Mouse (Mus musculus) MEL-GATA-1-ER (cell line): ENCODE data around the gene Rhbdl3.
A peak's percentile ranks its signal among the peaks of the same experiment; 100 is the strongest.
"Not testable (repeated sequence)": the region's sequence is repeated elsewhere in the genome, so short reads cannot be mapped to it uniquely, and the experiment has no call there.

ENCODE experiments used
- DNase-seq: peaks from one replicate; pipeline ENCODE4 v3.0.0-alpha.2; 2012; ENCODE audit warnings: low read depth; ENCODE audit errors: extremely low read depth

The Rhbdl3 gene

DNA sequence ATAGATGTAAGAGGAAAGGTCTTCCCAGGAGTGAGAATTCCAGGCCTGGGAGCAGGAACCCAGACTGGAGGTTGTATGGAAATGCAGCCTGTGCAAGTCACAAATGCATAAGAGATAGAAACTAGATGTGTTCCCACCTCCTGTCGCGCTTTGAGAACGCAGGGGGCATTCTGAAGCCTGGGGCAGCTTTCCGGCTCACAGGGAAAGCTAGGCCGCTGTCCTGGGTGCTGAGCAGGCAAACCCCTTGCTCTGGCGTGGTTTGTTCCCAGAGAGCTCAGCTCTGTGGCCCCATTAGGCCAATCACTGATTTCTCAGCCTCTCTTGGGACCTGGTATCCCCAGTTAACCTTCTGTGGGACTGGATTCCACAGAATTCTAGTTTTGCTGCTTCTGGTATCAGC is 11.9 kb downstream of the Rhbdl3 start:
- no peak for DNase-seq

DNA sequence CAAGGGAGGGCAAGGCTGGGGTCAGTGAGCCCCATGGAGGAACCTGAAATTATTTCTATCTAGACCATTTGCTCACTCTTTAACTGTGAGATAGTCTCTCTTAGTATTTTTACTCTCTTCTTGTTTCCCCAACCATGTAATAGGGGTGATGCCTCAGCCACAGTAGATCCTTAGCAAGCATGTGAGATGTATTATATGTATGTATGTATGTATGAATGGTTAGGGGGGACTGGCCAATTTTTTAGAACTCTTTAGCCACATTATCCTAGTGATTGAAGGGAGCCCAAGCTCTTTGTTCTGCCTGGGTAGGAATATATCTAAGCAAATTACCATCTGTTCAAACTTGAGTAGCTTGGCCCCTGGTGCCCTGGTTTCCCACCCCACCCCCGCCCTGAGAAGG is 12.8 kb downstream of the Rhbdl3 start:
- DNase-seq, result no peak

DNA sequence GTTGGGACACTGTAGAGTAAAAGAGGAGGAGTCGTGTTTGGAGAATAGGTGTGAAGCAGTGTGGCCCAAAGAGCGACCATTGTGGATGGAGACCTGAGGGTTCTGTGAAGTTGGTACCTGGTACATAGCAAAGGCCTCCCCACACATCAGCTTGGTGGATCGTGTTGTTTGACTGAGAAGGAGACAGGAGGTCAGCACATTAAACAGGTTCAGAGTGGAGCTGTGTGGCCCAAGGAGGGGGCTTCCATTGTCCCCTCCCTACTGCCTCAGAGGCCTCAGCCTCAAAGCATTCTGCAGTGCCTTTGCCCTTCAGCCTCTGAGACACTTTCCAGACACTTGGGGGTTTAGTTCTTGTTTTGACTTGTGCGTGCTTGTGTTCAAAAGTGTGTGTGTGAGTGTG is 13.2 kb downstream of the Rhbdl3 start:
- DNase-seq, result no peak

DNA sequence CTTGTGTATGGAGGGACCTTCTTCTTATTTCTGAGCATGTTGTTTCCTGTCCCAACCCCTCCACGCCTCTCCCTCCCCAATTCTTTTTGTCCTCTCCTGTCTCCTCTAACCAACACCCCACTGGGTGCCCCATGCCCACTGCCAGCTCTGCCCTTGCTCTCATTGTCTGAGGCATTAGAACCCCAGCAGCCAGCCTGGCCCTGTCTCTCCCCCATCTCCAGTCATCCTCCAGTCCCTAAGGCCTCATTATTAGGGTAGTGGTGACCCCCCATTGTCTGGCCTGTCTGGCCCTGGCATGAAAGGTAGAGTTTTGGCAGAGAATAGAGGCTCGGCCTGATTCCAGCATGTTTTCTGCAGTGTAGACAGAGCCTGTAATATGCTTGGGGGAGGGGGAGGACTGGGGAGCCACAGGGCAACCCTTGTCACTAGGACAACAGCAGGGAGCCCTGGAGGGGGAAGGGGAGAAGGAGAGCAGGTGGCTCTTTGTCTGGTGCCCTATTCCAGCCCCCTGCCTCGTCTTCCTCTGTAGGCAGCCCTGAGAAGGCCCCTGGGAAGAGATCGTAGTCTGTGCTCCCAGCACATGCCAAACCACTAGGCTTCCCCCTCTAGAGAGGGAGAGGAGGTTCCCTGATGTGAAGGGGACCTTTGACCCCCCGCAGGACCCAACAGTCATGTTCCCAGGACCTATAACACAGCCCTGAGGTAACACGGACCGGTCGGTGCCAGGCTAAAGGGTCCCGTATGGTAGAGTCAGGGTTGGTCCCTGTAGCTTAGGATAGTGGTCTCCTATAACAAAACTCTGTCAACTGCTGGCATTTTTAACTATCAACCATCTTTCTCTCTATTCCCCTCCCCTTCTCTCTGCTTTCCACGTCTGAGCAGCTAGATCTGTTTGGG is 15.3 kb downstream of the Rhbdl3 start:
- DNase-seq, result no peak

DNA sequence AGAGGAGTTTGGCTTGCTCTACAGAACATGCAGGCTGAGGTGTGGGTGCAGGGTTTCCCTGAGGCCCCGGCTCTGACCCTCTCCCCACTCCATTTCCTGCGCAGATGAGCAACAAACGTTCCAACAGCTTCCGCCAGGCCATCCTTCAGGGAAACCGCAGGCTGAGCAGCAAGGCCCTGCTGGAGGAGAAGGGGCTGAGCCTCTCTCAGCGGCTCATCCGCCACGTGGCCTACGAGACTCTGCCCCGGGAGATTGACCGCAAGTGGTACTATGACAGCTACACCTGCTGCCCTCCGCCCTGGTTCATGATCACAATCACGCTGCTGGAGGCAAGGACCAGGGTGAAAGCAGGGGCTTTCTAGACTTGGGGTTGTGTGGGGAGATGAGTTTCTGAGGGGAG is 22.5 kb downstream of the Rhbdl3 start:
- no peak for DNase-seq

DNA sequence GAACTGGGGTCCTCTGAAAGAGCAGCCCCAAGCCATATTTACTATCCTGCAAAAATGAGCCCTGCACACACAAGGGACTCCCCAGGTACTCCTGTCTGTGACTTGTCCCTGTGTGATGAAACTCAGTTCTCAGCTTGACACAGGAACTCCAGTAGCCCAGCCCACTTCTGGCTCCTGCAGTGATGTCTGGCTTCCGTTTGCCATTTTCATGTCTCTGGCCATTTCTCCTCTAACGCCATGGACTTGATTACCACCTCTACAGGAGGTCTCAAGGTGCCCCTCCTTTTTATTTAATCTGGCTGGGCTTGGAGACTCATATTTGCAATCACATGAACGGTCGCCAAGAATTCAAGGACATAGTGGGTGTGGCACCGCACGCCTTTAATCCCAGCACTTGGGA is 23.9 kb downstream of the Rhbdl3 start:
- DNase-seq, result no peak

DNA sequence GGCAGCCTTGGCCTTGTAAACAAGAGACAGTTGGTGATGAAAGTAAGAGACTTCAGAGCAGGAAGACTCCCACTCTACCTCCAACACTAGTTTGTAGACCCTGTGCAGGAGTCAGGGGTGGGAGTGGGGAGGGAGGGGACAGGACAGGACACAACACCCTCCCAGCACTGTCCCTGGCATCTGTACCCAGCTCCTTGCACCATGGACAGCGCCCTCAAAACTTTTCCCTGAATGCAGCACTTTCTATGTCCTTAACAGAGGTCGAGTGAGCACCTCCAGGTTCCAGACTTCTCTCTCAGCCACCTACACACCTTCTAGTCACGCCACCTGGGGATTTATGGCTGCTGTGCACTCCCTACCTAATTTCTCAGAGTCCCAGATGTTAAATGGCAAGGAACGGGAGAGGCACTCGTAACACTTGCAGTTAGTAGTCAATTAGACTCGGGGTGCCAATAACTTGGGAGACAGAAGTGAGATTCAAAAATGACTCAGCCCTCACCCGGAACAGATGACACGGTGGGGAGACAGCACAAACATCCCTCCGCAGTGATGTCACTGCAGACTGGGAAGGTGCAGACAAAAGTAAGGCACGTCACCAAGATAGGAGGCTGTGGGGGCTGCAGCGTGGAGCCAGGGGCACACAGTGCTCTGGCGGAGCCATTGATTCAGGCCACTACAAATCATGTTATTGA is 32.1 kb downstream of the Rhbdl3 start:
- DNase-seq, result no peak

DNA sequence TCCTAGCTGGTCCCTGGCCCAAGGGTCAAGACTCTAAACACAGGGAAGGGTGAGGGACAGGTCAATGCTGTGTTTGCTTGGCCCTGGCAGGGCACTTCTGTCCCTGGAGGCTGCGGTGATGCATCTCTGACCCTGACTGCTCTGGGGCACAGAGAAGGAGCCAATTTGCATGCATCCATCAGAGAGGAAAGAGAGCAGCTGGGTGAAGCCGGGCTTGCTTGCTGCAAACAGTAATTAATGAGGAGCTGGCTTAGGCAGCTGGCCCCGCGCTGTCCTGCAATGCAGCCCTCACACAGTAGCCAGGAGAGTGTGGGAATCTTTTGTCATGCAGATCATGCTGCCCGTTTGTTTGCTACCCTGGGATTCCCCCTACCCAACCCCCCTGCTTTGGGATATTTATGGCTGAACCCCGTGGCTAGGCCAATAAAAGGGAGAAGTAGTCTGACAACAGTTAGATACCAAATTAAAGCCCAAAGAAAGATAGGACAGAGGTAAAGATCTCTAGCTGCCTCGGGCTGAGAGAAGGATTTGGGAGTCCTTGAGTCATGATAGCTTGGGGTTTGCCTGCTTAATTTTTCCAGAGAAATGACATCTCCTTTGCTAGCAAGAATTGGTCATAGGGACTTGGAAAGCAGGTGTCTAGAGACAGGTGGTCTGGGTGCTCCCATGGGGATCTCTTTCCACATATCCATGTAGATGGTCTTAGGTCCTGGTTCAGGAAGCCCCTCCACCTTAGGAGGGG is 35.1 kb downstream of the Rhbdl3 start:
- no peak for DNase-seq

DNA sequence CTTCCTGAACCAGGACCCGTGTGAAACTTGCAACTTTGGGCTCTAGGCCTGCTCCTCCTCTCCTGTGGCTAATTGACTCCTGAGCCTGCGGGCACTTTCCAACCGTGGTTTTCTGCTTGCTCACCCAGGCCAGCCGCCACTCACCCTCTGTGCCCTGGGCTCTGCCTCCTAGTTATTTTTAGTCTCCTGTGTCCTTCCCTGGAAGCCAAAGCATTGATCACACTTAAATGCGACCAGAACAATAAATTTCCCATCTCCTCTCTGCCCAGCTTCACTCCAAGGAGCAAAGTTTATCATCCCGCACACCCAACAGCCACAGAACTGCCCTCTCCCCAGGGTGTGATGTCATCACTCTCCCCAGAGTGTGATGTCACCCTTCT is 35.6 kb downstream of the Rhbdl3 start:
- no peak for DNase-seq

DNA sequence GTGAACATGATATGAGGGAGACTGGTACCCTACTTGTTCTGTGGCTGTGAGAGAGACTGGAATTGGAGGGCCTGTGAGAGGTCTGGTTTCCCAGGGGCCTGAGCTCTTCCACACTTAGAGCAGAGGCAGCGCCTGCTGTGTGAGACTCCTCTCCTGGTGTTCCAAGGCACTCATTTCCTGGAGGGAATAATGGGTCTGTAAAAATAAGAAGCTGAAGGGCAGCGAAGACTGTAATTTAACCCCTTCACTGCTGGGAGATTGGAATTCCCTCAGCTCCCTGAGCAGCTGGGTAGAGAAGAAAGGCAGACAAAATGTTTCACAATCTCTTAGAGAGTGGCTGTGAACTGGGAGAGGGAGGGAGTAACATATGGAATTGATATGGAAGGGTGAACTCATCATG is 41.8 kb downstream of the Rhbdl3 start:
- DNase-seq, result no peak

DNA sequence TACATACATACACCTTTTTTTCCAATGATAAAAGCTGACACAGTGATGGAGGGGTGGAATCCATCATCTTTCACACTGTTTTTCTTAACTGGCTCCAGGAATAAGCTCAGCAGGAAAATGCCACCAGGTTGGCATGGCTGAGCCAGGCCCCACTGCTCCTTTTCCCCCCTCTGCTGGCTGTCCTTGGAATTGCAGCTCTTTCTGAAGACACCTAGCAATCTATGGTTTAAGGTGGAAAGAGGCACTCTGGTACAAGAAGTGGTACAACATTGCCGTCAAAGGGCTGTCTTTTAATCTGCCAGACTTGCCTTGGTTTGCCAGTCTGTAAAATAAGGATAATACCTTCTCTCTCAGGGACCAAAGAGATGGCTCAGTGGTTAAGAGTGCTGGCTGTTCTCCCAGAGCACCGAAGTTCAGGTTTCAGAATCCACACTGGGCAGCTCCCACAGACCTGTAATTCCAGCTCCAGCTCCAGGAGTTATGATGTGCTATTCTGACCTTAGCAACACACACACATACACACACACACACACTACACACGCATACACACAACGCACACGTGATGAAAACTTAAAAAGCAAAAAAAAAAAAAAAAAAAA is 51.2 kb downstream of the Rhbdl3 start:
- DNase-seq, result peak; percentile 43

DNA sequence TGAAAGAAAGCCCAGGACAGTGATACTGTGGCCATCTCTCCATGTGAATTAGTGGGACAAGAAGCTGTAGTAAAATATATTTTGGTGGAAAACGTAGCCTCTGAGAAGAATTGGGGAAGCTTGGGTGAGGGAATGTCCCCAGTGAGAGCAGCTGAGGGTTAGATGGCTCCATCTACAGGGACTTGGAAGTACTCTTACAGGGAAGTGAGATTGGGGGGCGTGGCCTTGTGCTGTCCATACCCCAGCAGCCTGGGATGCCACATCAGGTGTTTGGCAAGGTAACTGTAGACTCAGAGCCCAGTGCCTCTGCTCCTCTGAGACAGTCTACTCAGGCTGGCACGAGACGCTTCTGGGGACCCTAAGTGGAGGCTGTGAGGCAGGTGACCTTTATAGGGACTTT is 54.1 kb downstream of the Rhbdl3 start:
- DNase-seq, result no peak

DNA sequence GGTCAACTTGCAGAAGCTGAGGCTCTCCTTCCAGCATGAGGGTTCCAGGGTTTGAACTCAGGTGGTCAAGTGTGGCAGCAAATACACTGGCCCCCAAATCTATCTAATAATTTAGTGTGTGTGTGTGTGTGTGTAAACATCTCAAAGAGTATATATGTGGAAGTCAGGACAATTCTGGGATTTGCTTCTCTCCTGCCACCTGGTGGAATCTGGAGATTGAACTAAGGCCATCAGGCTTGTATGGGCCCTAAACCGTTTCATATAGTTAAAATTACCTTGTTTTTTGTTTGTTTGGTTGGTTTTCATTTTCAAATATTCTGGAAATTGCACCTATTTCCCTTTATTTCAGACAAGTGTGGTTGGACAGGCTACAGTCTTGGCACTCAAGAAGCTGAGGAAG is 68.2 kb downstream of the Rhbdl3 start:
- DNase-seq, result no peak

DNA sequence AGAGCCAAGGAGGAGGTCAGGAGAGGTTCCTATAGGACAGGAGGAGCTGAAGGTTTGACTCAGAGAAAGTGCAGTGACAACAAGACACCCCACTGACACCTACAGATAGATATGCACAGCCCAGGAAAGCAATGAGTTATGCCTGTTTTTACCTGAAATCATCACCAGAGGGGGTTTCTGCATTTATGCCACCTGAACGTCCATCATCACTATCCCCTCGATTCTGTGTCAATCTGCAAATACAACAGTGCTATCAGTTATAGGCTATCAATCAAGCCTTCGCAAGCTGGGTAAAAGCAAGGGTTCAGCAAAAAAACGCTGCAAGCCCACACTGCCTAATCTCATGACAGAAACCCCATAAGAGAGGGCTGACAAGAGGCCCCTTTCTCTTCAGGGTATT is 75.9 kb downstream of the Rhbdl3 start:
- no peak for DNase-seq

DNA sequence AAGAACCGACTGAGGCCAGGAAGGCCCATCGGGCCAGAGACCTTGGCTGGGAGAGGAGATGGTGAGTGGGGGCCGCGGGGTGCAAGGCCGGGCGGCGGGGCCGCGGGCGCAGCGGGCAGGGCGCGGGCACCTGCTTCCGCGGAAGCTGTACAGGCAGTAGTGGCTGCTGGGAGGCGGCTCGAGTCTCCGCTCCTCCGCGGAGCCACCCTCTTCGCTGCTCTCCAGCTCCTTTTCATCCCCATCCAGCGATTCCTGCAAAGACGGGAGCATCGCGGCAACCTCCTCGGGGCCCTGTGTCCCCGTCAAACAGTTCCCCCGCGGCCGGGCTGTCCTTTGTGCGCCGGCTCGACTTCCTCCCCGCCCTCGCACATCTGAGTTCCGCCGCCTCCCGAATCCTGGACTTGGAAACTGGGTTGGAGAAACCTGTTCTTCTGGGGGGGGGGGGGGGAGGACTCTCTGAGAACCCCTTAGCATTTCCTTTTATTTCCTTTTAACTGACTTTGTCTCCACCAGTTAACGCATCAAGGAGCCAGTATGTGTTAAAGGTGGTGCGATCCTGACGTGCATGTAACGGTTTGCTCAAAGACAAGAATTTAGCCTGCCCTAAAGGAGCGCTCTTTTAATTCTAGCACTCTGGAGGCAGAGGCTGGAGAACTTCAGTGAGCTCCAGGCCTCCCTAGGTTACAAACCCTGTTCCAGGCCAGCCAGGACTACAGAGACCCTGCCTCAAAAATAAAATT is 77.2 kb downstream of the Rhbdl3 start, which contains the start of gene 5730455P16Rik:
Gene 5730455P16Rik (minus strand): TSS at position 323 of the 740 bp plus-strand sequence.
- DNase-seq, result peak; percentile 65

DNA sequence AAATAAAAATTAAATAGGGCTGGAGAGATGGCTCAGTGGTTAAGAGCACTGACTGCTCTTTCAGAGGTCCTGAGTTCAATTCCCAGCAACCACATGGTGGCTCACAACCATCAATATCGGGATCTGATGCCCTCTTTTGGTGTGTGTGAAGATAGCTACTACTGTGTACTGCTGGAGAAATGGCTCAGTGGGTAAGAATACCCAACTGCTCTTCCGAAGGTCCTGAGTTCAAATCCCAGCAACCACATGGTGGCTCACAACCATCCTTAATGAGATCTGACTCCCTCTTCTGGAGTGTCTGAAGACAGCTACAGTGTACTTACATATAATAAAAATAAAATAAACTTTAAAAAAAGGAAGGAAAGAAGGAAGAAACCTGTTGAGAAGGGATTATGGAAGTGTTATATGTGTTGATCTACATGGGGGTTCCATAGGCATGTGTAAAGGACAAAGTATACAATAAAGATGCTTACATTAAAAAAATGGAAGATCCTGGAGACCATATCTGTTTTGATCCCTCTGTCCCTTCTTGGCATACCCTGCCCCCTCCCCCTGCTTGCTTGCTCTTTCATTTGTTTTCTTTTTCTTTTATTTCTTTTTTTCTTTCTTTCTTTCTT is 77.8 kb downstream of the Rhbdl3 start:
- peak; percentile 46 for DNase-seq

DNA sequence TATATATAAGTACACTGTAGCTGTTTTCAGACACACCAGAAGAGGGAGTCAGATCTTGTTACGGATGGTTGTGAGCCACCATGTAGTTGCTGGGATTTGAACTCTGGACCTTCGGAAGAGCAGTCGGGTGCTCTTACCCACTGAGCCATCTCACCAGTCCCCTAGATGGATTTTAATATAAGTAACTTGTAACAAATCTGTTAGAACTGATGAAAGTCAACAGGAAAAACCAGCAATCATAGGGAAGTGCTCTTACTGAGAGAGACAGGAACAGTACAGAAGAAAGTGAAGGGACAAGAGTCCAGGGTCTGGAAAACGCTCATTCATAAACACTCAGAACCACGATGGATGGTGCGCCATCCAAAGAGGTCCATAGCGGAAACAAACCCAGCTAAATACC is 78.5 kb downstream of the Rhbdl3 start:
- not testable (repeated sequence) for DNase-seq

DNA sequence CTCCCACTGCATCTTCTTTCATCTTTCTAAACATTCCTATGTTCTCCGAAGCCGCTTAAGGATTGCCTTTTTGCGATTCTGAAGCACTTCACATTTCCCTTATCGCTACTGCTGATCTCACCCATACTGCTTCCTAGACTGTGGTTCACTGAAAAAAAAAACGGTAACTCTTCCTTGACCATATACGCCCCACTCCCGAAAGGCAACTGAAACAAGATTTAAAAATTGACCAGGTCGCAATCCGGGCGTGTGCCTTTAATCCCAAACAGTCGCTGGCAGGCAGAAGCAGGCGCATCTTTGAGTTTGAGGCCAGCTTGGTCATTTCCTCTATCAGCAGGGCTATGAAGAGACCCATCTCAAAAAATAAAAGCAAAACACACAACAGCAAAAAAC is 81.9 kb downstream of the Rhbdl3 start:
- peak; percentile 62 for DNase-seq

DNA sequence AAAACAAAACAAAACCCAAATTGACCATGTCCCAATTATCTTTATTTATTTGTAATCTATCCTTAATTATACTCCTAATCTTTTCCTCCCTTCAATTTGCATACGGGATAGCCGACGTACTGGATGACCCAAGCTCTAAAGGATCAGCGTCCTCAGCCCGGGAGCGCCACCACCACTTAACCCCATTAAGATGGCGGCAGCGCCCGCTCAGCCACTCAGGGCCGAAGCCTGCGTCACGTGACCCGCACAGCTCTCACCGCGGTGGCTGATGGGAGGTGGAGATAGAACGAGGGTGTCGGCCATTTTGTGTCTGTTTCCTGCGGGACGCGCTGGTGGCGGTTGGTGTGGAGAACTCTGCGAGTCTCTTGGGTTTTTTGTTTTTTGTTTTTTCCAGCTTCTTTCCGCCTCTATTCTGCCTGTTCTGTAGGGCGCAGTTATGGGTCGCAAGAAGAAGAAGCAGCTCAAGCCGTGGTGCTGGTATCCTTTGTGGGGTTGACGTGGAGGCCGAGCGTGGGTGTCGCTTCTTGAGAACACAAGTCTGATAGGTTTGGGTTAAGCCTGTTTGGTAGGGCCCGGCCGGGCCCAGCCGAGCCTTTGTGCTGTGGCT is 82.4 kb downstream of the Rhbdl3 start, which contains the start of gene Zfp207:
Gene Zfp207 (plus strand): TSS at position 261 of the 607 bp plus-strand sequence.
- peak; percentile 86 for DNase-seq

DNA sequence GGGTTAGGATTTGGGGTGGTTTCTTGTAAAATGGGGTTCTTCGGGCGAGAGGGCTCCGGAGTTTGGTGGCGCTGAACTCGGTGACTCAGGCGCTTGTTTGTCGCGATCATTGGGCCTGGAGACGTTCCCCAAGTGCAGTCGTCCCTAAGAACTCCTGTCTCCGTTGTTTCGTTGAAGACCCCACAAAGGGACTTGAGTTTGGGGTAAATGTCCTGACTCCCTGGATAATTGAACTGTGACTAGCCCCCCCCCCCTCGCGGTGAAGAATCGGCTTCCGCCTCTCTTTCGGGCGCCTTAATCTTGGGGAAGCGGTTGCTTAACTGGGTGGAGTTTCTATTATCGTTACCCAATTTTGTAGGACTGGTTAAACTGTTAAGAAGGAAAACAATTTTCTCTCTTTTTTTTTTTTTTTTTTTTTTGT is 82.9 kb downstream of the Rhbdl3 start:
- DNase-seq, result peak; percentile 65
